Mouse (Mus musculus): ENCODE data around the gene Tspear.

- TF ChIP-seq CTCF (IDR thresholded peaks at IDR 0.05; ENCODE audit: control insufficient read depth, insufficient read depth, insufficient read length) (no peak), MYOG (IDR thresholded peaks at IDR 0.05; ENCODE audit: control insufficient read depth, extremely low read depth, insufficient read length) (no peak)
These were observed 183.3 kb downstream of the Tspear start for GRCm38 (mm10) chr10:77869651-77870050.

Data from C2C12 (cell line).